Mouse (Mus musculus) c-Kit-positive CD71-positive TER-119-positive erythroid progenitor cells, embryonic 14.5 days (primary cell): ENCODE measurements around the gene Tulp1.
A peak's percentile ranks its signal among the peaks of the same experiment; 100 is the strongest.
"Not testable (repeated sequence)": the region's sequence is repeated elsewhere in the genome, so short reads cannot be mapped to it uniquely, and the experiment has no call there.

Experiments
- DNase-seq: peaks from one replicate; pipeline ENCODE4 v3.0.0-alpha.2; 2013; ENCODE audit warnings: low spot score

The Tulp1 gene

GRCm38 (mm10) chr17:28369056-28369455 lies 4.0 kb upstream of the Tulp1 start:
- DNase-seq = no peak

DNA sequence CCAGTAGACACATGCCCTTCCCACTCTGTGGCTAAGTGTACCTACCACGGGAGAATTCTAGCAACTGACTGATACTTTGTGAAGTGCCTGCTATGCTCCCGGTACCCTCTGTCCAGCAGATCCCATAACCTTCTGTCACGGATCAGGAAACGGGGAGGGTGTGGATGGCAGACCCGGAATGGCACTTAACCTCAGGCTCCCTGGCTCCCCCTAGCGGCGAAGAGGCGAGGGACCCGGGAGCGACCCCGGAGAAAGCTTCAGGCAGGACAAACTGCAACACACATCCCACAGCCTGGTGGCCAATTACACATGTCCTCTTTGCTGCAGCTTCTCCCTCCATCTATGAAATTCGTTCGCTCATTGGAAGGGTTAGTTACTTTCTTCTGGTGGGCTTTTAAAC lies 3.4 kb upstream of the Tulp1 start:
- peak; percentile 62 for DNase-seq

- no peak for DNase-seq
Measured at GRCm38 (mm10) chr17:28363507-28363906, 1.5 kb downstream of the Tulp1 start.

DNA sequence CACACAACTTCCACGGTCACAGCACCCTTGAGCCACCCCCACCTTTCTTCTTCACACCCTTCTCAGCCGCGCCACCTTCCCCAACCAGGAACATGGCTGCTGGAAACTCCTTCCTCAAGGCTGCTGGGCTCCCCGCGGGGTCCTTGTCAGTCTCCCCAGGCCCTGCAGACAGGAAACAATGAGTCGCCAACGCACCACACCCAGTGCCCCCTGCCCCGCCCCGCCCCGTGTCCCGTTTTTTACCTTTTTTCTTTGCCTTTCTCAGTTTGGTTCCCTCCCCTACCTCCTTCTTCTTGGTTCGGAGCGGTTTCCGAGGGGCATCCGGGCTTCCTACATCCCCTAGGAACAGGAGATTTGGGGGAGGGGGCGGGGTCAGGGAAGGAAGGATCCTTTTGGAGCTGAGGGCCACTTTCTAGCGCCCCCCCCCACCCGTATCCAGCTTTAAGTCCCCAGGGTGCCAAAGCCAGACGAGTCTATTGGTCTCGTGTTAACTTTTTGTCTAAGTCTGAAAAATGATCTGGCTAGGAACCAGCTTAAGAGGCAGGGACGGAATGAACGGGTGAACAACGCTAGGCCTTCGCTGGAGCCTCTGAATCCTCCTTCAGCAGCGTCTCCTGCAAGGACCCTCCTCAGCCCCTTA lies 2.2 kb downstream of the Tulp1 start:
- DNase-seq = no peak

GRCm38 (mm10) chr17:28361921-28362652 lies 2.9 kb downstream of the Tulp1 start:
- no peak for DNase-seq

- DNase-seq = no peak
Measured at GRCm38 (mm10) chr17:28360531-28361277, 4.3 kb downstream of the Tulp1 start.

DNA sequence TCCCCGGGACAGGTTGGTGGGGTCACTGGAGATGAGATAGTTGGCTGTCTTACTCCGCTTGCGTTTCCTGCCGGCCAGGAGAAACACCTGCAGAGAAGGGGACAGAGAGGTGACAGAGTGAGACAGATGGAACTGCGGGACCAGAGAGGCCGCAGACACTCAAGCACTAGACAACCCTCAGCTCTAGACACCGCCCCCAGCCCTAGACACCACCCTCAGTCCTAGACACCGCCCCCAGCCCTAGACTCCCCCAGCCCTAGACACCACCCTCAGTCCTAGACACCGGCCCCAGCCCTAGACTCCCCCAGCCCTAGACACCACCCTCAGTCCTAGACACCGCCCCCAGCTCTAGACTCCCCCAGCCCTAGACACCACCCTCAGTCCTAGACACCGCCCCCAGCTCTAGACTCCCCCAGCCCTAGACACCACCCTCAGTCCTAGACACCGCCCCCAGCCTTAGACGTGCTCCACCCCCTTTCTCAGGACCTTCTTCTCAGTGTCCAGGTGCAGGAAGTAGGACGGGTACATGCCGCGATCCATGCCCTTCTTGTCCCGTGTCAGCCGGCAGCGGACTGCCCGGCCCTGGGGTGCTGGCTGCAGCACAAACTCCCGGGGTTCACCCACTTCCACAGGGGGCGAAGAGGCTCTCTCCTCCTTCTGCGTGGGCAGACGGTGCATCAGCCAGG lies 6.3 kb downstream of the Tulp1 start:
- not testable (repeated sequence) for DNase-seq

GRCm38 (mm10) chr17:28355871-28356270 lies 9.2 kb downstream of the Tulp1 start:
- DNase-seq = no peak

- DNase-seq = no peak
Measured at GRCm38 (mm10) chr17:28352018-28352417, 13.0 kb downstream of the Tulp1 start.

DNA sequence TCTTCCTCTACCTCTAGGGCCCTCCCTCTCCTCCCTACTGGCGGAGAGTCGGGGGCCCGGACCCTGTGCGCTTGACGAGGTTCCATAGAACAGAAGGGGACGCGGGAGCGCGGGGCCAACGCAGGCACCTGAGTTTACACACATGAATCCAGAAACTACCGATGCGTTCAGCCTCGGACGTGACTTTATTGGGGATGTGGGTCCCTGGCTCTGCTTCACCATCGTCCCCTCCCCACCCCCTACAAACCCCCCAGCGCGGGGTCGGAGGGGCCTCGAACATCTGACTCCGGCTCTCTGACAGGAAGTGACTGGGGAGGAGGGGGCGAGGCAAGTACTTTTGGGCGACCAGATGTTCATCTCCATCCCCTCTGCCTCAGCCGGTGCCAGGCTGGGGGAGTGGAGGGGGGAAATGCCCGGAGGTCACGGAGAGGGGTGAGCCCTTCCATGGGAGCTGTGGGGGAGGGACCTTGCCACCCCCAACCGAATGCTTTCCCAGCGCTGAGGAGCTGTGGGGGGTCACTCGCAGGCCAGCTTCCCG lies 13.6 kb downstream of the Tulp1 start:
- no peak for DNase-seq

- DNase-seq = no peak
Measured at GRCm38 (mm10) chr17:28350466-28351352, 14.3 kb downstream of the Tulp1 start, which contains the start of gene Tead3. TSS of gene Tead3 (minus strand) at chr17:28350817.

DNA sequence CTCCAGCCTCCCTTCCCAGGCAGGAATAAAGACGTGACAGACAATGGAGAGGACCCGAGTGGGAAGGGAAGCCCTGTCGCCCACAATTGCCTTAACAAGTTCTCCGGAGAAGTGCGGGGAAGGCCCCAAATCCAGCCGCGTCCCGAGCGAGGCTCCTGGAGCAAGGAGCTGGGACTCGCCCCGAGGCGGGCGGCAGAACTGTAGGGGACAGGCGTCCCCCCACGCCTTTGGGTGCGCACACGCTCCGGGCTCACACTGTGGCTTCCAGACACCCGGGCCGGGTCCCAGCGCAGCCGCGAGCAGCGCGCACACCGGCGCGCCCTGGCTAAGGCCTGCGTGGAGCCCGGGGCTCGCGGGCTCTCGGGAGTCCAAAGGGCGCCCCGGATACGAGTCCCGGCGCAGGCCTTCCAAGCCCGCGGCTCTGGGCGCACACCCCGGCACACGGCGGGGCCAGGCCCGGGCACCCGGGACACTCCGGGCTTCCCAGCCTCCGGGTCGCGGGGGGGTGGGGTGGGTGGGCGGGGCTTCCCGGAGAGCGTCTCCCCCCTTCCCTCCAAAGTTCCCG lies 15.0 kb downstream of the Tulp1 start:
- no peak for DNase-seq

DNA sequence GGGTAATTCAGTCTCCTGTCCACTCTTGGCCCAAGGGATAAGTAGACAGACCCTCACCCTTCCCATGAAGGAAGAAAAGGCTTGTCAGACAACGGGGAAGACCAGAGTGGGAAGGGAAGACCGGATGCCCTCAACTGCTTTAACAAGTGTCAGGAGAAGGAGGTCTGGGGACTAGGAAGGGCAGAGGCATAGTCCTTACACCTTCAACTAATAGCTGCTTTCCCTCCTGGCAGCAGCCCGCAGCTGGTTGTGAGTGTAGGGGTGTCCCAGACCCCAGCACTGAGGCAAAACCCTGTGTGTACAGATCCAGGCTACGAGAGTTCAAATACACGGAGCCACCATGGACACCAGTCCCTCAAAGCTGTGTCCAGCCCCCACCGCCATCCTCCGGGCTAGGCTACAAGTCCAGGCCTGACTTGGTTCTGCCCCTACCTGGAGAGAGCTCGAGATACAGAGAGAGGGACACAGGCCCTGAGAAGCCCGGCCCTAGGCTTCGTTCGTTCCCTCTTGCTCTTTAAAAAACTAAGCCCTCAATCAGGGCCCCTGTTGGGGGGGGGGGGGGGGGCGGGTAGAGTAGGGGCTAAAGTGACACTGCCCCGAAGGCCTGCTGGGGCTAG lies 15.7 kb downstream of the Tulp1 start:
- DNase-seq = no peak

- no peak for DNase-seq
Measured at GRCm38 (mm10) chr17:28348211-28348610, 16.8 kb downstream of the Tulp1 start.

DNA sequence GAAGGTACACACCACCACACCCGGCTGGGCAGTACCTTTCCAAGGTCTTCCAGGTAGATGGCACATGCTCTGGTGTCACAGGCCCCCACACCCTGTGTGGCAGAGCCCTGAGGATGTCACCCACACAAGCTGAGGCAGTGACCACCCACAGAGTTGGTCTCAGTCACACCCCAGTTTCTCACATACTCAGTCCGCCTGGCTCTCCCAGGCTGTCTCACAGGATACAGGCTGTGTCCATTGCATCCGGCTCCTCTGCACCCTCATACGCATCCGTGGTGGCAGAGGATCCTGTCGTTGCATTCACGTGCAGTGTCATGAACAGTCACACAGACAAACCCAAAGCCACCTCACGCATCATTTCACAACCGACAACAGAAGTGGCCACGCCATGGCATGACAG lies 17.7 kb downstream of the Tulp1 start:
- no peak for DNase-seq

DNA sequence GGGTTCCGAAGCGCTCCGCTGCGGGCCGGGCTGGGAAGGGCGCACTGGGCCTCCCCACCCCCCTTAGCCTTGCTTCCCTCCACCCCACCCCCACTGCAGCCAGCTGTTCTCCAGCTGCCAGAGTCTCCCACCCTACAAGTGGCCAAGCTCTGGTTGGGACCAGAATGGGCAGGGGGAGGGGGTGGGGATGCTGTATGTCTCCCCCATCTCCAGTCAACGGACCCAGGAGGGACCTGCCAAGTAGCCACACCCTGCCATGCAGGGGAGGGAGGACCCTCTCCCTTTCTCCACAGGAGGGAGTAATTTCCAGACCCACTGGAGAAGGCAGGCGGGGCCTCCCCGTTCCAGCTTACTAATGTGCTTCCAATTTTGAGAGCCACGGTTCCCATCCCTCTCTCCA lies 19.1 kb downstream of the Tulp1 start:
- no peak for DNase-seq

DNA sequence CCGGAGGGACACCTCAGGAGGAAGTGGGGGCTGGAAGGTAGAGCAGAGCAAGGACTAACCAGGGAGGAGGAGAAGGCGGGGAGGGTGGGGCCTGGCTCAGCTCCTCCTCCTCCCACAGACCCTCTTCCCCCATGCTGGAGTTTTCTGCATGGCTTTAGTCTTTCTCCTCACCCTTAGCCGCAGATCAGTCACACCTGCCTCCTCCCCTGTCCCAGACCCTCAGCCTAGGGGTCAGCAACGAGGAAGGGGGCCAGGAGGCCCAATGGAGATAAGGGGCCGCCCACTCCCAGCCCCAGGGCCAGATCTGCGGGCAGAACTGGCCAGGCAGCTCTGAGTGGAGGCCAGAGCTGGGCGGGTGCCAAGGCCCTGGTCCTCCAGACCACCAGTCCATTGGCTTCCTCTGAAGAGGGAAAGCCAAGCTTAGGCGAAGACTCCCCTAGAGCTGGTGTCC lies 19.7 kb downstream of the Tulp1 start:
- DNase-seq = no peak

GRCm38 (mm10) chr17:28344670-28345069 lies 20.4 kb downstream of the Tulp1 start:
- DNase-seq = no peak

DNA sequence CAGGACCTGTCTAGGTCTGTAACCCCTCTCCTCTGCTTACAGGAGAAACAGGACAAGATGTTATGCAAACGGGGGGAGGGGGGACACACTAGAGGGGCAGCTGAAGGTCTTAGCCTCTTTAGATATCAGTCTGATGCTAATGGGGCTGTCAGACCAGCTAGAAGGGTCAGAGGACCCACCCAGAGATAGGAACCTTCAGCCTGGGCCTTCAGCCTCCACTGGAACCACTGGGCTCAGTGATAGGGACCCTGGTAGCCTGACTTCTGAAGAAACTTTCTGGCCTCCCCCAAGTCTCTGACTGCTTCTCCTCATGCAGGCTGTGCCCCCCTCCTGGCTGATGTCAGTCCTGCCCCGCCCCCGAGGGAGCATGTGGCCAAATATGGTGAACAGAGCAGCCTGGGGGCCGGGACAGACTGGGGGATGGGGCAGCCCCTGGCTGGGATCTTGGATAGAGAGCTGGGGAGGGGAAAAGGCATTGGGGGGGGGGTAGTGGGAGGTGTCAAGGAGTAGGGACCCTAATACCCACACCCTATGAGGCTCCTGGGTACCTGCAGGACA lies 20.9 kb downstream of the Tulp1 start:
- no peak for DNase-seq

DNA sequence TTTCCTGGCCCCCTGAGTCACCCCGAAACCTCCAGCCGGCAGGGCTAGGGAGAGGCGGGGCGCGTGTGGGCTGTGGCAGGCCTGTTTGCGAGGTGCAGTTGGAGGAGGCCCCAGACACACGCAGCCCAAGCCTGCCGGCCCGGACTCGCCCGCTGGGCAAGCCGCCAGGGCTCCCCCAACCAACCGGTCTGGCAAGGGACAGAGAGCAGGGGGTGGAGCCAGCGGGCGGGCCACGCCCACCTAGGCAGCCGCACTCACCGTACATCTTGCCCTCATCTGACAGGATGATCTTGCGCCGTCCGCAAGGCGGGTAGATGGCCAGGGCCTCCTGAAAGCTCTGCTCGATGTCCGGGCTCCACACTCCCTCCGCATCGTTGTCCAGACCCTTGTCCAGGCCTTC lies 23.9 kb downstream of the Tulp1 start:
- DNase-seq = no peak
